Mouse (Mus musculus) retina, adult 2 months (tissue): ENCODE data around the gene H2-Ob.

Source experiments
- DNase-seq: peaks from one replicate; pipeline ENCODE4 v3.0.0-alpha.2; 2012; ENCODE audit warnings: low read depth, low spot score

H2-Ob gene

GRCm38 (mm10) chr17:34285371-34285770 lies 46.7 kb downstream of the H2-Ob start:
- DNase-seq = no peak

- DNase-seq = no peak
These were observed 47.1 kb downstream of the H2-Ob start for GRCm38 (mm10) chr17:34285848-34286247.

GRCm38 (mm10) chr17:34286501-34286900 lies 47.8 kb downstream of the H2-Ob start:
- no peak for DNase-seq

- no peak for DNase-seq
These were observed 48.3 kb downstream of the H2-Ob start for GRCm38 (mm10) chr17:34286999-34287398.

GRCm38 (mm10) chr17:34287648-34288047 lies 48.9 kb downstream of the H2-Ob start, which contains the start of gene H2-Aa:
Gene H2-Aa (minus strand): TSS chr17:34287823.
- DNase-seq = no peak

GRCm38 (mm10) chr17:34288131-34288530 lies 49.4 kb downstream of the H2-Ob start:
- no peak for DNase-seq

GRCm38 (mm10) chr17:34291609-34292008 lies 52.9 kb downstream of the H2-Ob start:
- no peak for DNase-seq

- no peak for DNase-seq
These were observed 53.9 kb downstream of the H2-Ob start for GRCm38 (mm10) chr17:34292570-34292969.

GRCm38 (mm10) chr17:34293533-34293932 lies 54.8 kb downstream of the H2-Ob start:
- no peak for DNase-seq

- no peak for DNase-seq
These were observed 55.5 kb downstream of the H2-Ob start for GRCm38 (mm10) chr17:34294249-34294648.

GRCm38 (mm10) chr17:34295307-34295706 lies 56.6 kb downstream of the H2-Ob start:
- no peak for DNase-seq

GRCm38 (mm10) chr17:34295891-34296794 lies 57.4 kb downstream of the H2-Ob start:
- DNase-seq = no peak

GRCm38 (mm10) chr17:34299356-34299755 lies 60.7 kb downstream of the H2-Ob start:
- no peak for DNase-seq

- DNase-seq = no peak
These were observed 61.4 kb downstream of the H2-Ob start for GRCm38 (mm10) chr17:34300071-34300470.

GRCm38 (mm10) chr17:34300691-34301566 lies 62.2 kb downstream of the H2-Ob start:
- no peak for DNase-seq

GRCm38 (mm10) chr17:34301670-34302190 lies 63.0 kb downstream of the H2-Ob start:
- no peak for DNase-seq

- DNase-seq = no peak
These were observed 65.1 kb downstream of the H2-Ob start for GRCm38 (mm10) chr17:34303789-34304188.
